Mouse (Mus musculus) ES-E14 (cell line): ENCODE data around the gene Pole. TPM values are rescaled to one million over a fixed set of nuclear protein-coding genes. Genes with fewer than 3 reads are reported as not detected.

ENCODE experiments used
- DNase-seq: peaks from one replicate; pipeline ENCODE4 v3.0.0-alpha.2; 2013; ENCODE audit warnings: low read depth, low spot score
- H3K27ac ChIP-seq: 2 replicates; pipeline ENCODE4 v1.5.1; 2012; ENCODE audit warnings: low read depth, mild to moderate bottlenecking, low read length, moderate library complexity, mixed read lengths; ENCODE audit not compliant: poor library complexity, insufficient read depth, severe bottlenecking
- H3K36me3 ChIP-seq: 2 replicates; pipeline ENCODE4 v1.6.1; 2012; ENCODE audit warnings: mild to moderate bottlenecking, low read length, moderate library complexity, mixed read lengths; ENCODE audit not compliant: control insufficient read depth, poor library complexity, insufficient read depth, severe bottlenecking
- H3K4me1 ChIP-seq, 2 experiments: fragments of 150-350 bp in 1 of 2; sonication (generic) in 1 of 2; 2 replicates each; pipeline ENCODE4 v1.6.1; 2012; ENCODE audit warnings: low read length in 2 of 2, mild to moderate bottlenecking in 1 of 2, mixed read lengths in 1 of 2; ENCODE audit not compliant: control insufficient read depth in 2 of 2, insufficient read depth in 2 of 2, poor library complexity in 1 of 2
- H3K4me3 ChIP-seq, 2 experiments: fragments of 150-350 bp in 1 of 2; sonication (generic) in 1 of 2; 2 replicates each; pipeline ENCODE4 v1.5.1; 2012; ENCODE audit warnings: low read length in 2 of 2, low read depth in 1 of 2, mild to moderate bottlenecking in 1 of 2, mixed read lengths in 1 of 2; ENCODE audit not compliant: insufficient read depth in 1 of 2, poor library complexity in 1 of 2, severe bottlenecking in 1 of 2
- H3K9ac ChIP-seq: 2 replicates; pipeline ENCODE4 v1.6.1; 2012; ENCODE audit warnings: low read depth, mild to moderate bottlenecking, low read length, mixed read lengths; ENCODE audit not compliant: poor library complexity, insufficient read depth, severe bottlenecking
- H3K9me3 ChIP-seq: fragments of 150-350 bp; sonication (generic); 2 replicates; pipeline ENCODE4 v1.6.1; 2012; ENCODE audit warnings: low read depth, mild to moderate bottlenecking, low read length; ENCODE audit not compliant: control insufficient read depth, insufficient read depth
- CHD2 ChIP-seq: IDR thresholded peaks from 2 replicates; pipeline ENCODE4 v1.6.1; 2014; ENCODE audit warnings: mild to moderate bottlenecking, low read depth, low read length, inconsistent platforms
- HCFC1 ChIP-seq: IDR thresholded peaks from 2 replicates; pipeline ENCODE4 v1.6.1; 2012; ENCODE audit warnings: low read length, inconsistent platforms, borderline replicate concordance; ENCODE audit not compliant: insufficient read depth
- MAFK ChIP-seq: IDR thresholded peaks from 2 replicates; pipeline ENCODE4 v1.6.1; 2014; ENCODE audit warnings: mild to moderate bottlenecking, low read depth, low read length, inconsistent platforms; ENCODE audit not compliant: insufficient read depth
- ZC3H11A ChIP-seq: IDR thresholded peaks from 2 replicates; pipeline ENCODE4 v1.6.1; 2012; ENCODE audit warnings: low read depth, mild to moderate bottlenecking, inconsistent platforms, low read length, borderline replicate concordance
- ZNF384 ChIP-seq: IDR thresholded peaks from 2 replicates; pipeline ENCODE4 v1.6.1; 2012; ENCODE audit warnings: low read depth, low read length, inconsistent platforms
- in situ Hi-C, 2 experiments: fragments of 600-800 bp; cut with MboI; formaldehyde crosslinking; loops; one replicate each; pipeline ENCODE4 v1.15.1; 2025; ENCODE audit warnings: low sequenced_read_pairs in 2 of 2, inconsistent platforms in 1 of 2; ENCODE audit not compliant: unreplicated experiment in 2 of 2
- total RNA-seq: library from RNA; depleted of rRNA; stranded (reverse); fragments of 300-350 nt; gene quantifications from 2 replicates; pipeline ENCODE4 v1.2.3, GENCODE M21; 2012

Gene Pole
- total RNA-seq, 1 experiment = 77.7 TPM

DNA sequence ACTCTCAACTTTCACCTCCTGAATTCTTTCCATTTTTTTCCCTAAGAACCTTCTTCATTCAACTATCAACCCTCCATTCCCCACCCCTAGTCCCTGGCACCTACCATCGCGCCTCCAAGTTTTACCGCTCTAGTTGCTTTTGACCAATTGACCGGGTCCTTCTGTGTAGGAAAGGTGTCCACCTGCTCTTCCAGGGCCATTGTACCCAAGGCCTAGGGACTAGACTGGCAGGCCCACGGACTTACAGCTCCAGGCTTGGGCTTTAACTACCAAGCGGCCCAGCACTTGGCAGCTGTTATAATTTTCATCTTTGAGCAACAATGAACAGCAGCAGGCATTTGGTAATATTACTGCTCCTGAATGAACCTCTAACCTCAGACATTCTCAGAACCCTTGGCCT, 15.9 kb upstream of the Pole start:
- Histone ChIP-seq H3K4me3 (no peak overlapping the region), H3K4me1 (peaks cover 2 to 5% of the 10 kb centered on the region in 2 experiments; a peak in 3 of 4 replicates), H3K9ac (no peak overlapping the region), H3K9me3 (no peaks in the 10 kb centered on the region), H3K36me3 (peaks cover 14% of the 10 kb centered on the region), H3K27ac (no peak overlapping the region)
- in situ Hi-C loops = no loop called here
- no peak for DNase-seq
- TF ChIP-seq MAFK = no peak
- TF ChIP-seq CHD2 = no peak
- TF ChIP-seq HCFC1 = no peak
- TF ChIP-seq ZC3H11A = no peak
- no peak for TF ChIP-seq ZNF384

- in situ Hi-C loops = no loop called here
- Histone ChIP-seq H3K9me3 (no peaks in the 10 kb centered on the region), H3K4me1 (no peaks in the 10 kb centered on the region), H3K36me3 (no peaks in the 10 kb centered on the region), H3K9ac (no peak overlapping the region), H3K4me3 (no peak overlapping the region), H3K27ac (no peak overlapping the region)
- TF ChIP-seq CHD2 = no peak
- no peak for TF ChIP-seq HCFC1
- TF ChIP-seq ZC3H11A = no peak
- TF ChIP-seq ZNF384 = no peak
- no peak for TF ChIP-seq MAFK
- no peak for DNase-seq
Observed at GRCm38 (mm10) chr5:110274147-110274546, 12.0 kb upstream of the Pole start.

- Histone ChIP-seq H3K36me3 (no peaks in the 10 kb centered on the region), H3K4me1 (no peaks in the 10 kb centered on the region), H3K4me3 (no peak overlapping the region), H3K9ac (no peak overlapping the region), H3K9me3 (no peaks in the 10 kb centered on the region), H3K27ac (no peak overlapping the region)
- no peak for DNase-seq
- TF ChIP-seq ZC3H11A (no peak), CHD2 (no peak), ZNF384 (no peak), MAFK (no peak), HCFC1 (no peak)
- in situ Hi-C loops = no loop called here
Observed at GRCm38 (mm10) chr5:110274846-110275245, 11.3 kb upstream of the Pole start.

GRCm38 (mm10) chr5:110276391-110276790, 9.7 kb upstream of the Pole start:
- no peak overlapping the region for H3K9ac ChIP-seq
- in situ Hi-C loops = no loop called here
- no peaks in the 10 kb centered on the region for H3K36me3 ChIP-seq
- no peak overlapping the region for H3K27ac ChIP-seq
- H3K4me1 ChIP-seq = no peaks in the 10 kb centered on the region
- no peak for DNase-seq
- no peak overlapping the region for H3K4me3 ChIP-seq
- H3K9me3 ChIP-seq = no peaks in the 10 kb centered on the region
- TF ChIP-seq MAFK (no peak), ZC3H11A (no peak), ZNF384 (no peak), HCFC1 (no peak), CHD2 (no peak)

DNA sequence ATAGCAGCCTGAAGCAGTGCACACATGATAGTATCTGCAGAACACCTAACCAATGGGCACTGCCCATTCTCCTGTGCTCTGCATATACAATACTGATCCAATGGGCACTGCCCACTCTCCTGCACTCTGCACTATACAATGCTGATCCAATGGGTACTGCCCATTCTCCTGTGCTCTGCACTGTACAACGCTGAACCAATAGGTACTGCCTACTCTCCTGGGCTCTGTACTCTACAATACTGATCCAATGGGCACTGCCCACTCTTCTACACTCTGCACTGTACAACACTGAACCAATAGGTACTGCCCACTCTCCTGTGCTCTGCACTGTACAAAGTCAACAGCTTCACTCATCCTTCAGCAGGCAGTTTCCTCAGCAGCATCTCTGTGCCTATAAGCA, 9.2 kb upstream of the Pole start:
- TF ChIP-seq ZC3H11A = no peak
- TF ChIP-seq ZNF384 = no peak
- TF ChIP-seq CHD2 = no peak
- no peak for TF ChIP-seq HCFC1
- TF ChIP-seq MAFK = no peak
- no peak overlapping the region for H3K4me3 ChIP-seq
- in situ Hi-C loops = no loop called here

More for the DNA sequence above, 9.2 kb upstream of the Pole start:
- no peak for DNase-seq
- Histone ChIP-seq H3K9me3 (no peaks in the 10 kb centered on the region), H3K27ac (no peak overlapping the region), H3K9ac (no peak overlapping the region), H3K4me1 (no peaks in the 10 kb centered on the region), H3K36me3 (no peaks in the 10 kb centered on the region)
